Mouse (Mus musculus) thymus, postnatal 36 days (tissue): ENCODE measurements around the gene Shld1.

Experiments
- DNase-seq, 2 experiments: peaks; one replicate each; pipeline ENCODE4 v3.0.0; 2022; ENCODE audit warnings: mixed read lengths in 2 of 2

Shld1 gene

DNA sequence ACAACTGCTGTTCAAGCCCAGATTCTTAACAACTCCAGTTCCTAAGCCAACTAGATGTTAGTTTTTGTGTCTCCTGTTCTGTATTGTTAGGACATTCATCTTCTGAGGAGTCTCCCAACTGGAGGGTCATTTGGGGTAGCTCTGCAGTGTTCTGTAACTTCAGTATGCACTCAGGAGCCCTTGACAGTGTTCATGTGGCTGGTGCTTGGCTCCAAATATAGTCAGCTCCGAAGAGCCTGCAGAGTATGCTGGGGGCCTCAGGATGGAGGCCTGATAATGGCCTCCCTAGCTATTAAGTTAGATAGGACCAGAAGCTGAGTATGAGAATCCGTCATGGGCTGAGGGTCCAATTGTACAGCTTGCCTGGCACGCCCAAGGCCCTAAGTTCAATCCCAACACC lies 7.2 kb downstream of the Shld1 start:
- no peak for DNase-seq

DNA sequence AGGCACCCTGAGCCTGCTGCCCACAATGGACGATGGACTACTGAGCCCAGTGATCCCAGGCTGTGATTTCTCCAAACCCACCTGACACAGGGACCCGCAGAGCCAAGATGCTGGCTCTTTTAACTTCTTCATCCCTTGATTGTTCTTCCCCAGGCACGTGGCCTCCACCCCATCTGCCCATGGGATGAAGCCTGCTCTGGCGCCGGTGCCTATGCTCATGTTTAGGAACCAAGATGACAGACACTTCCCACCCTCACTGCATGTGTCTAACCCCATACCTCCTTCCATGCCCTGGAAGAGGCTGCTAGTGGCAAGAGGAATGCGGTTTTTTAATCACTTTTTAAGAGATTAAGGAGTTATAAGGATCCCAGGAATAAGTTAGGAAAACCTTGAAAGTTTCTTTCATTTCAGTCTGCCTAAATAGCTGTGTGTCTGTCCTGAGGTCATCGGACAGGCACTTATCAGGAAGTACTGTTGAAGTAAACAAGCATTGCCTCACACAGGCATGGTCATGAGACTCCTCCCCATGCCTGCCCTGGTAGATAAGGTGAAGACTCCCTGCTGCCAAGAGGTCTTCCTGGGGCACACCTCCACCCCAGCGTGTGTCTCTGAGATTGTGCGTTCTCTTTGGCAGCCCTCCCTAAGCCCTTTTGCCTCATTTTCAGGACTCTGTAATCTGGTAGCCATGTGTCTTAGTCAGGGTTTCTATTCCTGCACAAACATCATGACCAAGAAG lies 8.8 kb downstream of the Shld1 start:
- no peak for DNase-seq

DNA sequence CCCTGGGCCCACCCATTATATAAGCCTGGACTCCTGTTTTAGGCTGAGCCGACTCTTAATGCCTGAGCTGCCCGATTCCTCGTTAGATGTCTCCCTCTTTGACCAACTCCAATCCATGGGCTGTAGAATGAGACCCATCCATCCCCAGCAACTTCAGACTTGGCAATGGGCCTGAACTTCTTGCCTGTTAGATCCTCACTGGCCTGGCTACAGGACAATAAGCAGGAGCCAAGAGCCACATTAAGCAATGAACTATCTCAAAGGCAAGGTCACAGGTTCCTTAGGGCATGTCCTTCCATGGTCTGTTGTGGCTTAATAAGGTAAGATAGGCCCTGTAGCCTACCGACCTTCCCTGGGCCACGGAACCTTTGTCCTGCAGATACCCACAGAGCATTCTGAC lies 9.8 kb downstream of the Shld1 start:
- DNase-seq = no peak

DNA sequence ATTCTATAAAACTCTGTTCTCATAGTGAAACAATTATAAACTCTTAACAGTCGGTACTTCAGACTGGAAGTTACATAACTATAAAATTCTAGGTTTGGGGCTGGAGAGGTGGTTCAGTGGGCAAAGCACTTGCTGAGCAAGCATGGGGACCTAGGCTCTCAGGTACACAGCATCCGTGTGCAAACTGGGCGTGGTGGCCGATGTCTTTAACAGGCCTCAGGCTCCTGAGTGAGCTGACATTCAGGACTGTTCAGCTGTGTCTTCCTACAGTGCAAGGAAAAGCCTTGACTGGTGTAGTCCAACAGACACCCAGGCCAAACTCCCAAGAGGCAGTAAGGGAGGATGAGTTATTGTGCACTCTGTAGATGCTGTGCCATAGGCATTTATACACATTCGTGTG lies 10.5 kb downstream of the Shld1 start:
- DNase-seq = no peak

DNA sequence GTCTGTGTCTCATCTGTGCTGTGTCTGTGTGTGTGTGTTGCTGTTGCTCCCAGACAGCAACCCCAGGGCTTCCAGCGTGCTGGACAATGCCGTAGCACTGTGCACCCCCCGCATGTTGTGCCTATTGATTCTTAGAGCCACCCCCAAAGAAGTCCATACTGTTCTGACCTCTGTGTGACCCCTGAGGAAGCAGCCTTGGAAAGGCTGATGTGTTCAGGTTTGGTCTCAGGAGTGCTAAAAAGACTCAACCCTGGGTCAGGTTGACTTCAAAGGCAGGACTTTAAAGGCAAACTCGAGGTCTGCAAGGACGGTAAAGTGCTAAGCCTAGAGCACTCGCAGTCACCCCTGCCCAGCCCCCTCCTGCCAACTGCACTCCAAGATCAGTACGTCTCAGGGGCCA lies 11.0 kb downstream of the Shld1 start:
- DNase-seq = no peak

DNA sequence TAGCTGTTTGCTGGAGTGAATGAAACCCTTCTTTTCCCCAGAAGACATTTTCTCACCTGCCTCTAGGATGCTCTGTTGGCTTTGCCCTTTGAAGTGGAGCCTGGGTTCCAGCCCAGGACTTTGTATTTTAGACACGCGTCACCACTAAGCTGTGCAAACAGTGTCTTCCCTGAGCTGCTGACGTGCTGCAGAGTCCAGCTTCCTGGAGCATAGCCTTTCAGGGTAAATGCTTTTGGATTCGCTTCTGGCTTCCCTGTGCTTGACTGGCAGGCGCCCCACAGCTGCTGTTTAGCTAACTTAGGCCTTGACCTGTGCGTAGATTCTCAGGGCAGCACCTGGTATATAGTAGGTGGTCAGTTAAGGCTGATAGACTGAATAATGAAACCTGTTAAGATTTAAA lies 11.7 kb downstream of the Shld1 start:
- DNase-seq = no peak

DNA sequence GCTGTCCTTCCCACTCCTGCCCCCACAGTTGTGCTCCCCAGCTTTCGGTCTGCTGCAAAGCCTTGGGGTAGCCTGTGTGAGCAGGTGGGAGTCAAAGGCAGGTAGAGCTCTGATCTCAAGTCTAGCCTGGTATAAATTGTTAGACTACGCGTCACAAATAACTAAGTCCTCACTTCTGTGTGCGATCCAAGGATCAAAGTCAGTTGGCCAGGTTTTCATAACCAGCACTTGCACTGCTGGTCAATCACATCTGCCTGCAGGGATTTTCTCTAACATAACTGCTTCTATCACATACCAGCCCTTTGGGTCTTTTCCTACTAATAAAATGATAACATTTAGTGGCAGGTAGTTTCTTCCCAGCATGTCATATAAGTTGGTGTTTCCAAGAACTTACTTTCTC lies 14.2 kb downstream of the Shld1 start:
- DNase-seq = no peak

DNA sequence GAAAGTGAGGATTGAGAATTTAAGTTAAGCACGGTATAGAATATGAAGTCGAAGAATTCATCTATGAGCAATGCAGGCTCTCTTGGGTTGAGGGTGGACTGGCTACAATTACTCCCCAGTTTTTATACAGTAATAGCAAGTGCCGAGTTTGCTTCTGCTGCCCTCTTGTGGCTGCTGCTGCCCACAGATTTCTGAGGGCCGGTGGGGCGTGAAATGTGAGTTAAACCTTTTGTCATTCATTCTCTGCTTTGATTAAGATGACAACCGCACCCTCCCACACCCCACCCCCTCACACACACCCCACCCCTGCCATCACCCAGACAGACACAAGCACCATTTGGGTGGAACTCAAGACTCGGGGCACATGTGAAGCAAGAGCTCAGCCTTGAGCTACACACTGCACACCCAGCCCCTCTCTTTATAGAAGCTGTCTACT lies 14.7 kb downstream of the Shld1 start:
- DNase-seq = peak; percentile 63 to 73

DNA sequence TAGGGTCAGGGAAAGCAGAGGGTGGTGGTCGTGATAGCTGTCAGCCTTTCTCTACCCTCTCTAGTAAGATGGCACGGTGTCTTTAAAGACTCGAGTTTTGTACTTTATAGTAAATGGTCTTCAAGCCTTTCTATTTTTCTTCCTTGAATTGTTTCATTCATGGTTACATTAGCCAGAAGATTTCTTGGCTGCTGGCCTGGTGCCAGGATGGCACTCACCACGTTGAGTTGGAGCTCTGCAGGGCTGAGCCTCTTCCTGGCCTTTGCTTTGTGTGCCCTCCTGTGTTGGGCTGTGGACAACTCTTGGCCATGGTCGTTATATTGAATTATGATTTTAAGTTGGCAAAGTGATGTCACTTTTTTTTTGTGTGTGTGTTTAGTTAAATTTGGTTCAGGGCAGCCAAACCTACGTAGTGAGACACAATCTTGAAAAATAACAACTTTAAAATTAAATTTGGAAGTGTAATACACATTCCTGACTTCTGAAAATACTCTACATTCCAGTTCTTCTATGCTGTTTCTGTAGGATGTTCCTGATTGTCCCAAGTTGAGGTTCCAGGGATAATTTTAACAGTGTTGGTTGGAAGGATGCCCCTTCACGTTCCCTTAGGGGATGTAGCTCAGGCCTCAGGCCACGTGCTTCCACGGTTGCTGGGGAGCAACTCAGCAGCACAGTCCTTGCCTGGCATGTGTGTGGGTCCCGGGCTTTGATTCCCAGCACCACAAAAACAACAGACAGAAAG lies 18.7 kb downstream of the Shld1 start:
- no peak for DNase-seq

DNA sequence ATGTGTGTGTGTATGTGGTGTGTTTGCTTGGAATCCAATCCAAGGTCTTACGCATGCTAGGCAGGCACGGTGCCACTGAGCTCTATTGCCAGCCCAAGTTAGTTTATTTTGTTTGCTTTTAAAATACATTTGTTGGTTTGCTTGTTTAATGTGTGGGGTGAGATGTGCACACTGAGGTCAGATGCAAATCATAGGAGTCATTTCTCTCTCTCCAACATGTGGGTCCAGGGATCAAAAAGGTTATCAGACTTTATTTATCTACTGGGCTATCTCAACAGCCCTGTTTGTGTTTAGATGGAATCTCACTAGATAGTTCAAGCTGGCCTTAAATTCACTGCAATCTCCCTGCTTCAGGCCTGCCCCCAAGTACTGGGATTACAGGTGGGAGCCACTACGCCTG lies 19.6 kb downstream of the Shld1 start:
- no peak for DNase-seq

DNA sequence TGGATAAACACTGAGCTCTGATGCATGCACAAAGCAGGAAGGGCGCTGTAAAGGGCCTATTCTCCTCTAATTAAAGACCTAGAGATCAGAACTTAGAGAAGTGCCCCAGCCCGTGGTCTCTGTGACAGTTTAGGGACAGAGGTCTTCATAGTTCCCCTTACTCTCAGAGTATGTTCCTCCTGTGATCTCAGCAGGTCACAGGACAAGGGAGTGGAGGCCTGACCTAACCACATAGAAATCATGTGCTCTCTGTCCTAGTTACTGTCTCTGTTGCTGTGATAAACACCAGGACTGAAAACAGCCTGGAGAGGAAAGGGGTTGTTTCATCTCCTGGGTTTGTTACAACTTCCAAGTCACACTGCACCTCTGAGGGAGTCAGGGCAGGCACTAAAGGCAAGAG lies 23.8 kb downstream of the Shld1 start:
- no peak for DNase-seq

DNA sequence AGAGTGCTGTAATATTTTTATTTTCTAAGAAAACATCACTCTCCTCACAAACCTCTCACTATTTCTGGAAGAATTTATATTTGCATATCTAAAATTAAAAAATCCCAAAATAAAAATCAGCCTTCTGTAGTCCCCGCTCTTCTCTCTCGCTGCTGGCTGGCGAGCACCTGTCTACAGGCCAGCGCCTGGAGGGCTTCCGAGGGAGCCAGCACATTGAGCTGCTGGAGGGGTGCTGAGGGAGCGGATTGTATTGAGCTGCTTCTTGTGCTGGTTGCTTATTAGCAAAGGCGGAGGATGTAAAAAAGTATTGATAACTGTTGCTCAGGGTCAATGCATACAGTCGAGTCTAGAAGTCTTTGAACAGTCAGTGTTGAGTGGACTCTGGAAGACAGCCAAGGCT lies 25.3 kb downstream of the Shld1 start:
- DNase-seq = no peak

DNA sequence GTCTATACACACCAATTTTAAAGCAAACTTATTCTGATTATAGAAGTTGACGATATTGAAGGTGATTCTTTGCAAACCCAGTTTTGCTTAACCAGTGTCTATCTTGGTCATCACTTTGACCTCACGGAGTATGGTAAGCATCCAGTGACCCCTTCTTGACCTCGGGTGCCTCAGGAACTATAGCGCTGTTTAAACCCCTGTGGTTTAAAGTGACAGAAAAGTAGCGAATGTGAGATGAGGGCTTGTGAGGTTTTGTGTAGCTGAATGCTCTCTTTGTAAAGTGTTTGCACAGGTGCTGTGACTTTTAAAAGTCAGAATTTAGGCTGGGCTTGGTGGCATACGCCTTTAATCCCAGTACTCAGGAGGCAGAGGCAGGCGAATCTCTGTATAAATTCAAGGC lies 27.8 kb downstream of the Shld1 start:
- DNase-seq = no peak

DNA sequence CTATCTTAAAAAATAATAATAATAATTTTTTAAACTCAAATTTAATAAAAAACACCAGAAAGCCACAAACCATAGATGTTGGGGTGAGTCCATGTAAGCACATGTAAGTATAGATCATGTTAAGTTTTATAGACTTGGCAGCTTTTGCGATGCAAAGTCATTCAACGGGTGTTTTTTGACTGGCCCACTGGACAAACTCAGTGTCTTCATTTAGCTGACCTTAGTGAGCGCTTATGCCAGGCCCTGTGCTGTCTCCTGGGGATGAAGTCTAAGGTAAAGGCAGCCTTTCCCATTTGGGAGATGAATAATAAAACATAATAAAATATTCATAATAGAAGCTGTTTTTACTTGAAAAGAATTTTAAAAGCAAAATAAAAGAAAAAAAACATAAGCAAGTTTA lies 28.2 kb downstream of the Shld1 start:
- no peak for DNase-seq

DNA sequence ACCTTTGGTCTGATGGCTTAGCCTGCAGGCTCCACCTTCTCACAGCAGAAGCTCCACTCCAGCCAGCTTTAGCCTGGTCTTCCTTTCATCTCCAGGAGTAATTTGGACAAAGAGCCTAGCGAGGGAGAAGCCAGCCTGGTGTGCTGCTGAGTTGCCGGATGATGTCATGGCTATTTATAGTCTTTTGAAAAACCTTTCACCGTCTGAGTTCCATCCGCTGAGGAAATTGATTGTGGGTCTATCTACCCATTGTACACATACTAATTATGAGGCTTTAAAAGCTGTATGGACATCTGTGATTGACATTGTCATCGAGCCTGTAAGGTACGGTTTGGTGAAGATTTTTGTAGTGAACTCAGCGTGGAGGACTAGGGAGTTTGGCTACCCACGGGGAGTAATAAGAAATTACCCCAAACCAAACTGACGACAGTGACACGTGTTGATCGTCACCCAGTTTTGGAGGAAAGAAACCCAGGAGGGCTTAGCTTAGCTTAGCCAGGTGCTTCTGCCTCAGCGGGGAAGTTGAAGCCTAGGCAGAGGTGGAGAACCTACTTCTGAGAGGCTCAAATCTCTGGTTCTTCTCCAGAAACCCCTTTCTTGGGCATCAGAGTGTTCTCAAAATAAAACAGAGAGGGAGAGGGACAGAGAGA lies 28.8 kb downstream of the Shld1 start:
- no peak for DNase-seq

DNA sequence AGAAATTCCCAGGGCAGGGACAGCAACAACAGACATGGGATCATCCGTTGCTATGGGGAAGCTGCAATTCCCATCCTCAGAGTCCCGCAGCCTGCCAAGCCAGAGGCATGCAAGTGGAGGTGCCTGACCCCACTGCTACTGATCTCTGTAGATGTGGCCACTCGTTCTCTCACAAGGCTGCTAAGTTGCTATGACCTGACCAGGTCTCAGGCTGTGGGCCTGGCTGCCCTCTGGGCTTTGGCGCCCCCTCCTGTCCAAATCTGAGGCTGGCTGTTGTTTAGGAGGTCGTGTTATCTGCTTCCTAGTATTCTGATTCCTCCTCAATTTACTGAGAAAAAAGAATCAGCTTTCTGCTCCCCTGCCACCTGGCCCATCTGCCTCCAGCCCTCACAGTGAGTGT lies 29.4 kb downstream of the Shld1 start:
- DNase-seq = peak; percentile 47 to 58

DNA sequence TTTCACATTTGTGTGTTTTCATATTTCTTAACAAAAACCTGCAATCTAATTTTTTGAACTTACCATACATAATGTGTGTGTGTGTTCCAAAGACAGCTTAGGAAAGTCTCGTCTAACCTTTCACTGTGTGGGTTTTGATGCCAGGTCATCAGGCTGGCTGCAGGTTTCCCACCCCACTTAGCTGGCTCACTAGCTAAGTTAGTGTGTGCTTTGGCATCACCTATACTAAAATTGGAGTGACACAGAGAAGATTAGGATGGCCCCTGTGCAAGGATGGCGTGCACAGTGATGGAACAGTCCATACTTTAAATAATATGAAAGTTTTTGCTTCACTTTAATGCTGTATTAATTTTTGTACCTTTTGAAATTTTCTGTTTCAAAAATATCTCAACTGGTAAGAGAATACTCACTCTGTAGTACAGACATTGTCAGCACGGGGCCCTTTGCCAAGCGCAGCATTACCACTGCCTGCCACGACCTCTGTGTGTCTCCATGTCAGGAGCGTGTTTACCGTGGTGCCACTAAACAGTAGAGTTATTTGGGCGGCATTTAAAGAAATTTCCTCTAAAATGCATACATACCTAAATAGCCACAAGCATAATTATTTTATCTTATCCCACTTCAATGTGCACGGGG lies 30.3 kb downstream of the Shld1 start:
- DNase-seq = no peak

DNA sequence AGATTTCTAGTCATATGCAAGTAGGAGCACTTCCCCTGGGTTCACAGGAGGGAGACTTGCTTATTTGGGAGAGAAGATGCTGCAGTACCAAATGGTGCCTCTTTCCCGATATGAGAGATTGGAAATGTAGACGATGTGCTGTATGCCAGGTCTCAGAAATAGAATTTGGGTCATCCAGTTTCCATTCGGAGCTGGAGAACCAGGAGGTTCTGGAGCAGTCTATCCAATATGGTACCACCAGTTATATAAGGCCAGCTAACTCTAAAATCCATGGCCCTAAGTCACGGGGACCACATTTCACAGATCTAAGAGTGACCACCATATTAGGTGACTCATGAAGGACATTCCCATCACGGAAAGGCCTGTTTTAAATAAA lies 30.8 kb downstream of the Shld1 start:
- DNase-seq = no peak

DNA sequence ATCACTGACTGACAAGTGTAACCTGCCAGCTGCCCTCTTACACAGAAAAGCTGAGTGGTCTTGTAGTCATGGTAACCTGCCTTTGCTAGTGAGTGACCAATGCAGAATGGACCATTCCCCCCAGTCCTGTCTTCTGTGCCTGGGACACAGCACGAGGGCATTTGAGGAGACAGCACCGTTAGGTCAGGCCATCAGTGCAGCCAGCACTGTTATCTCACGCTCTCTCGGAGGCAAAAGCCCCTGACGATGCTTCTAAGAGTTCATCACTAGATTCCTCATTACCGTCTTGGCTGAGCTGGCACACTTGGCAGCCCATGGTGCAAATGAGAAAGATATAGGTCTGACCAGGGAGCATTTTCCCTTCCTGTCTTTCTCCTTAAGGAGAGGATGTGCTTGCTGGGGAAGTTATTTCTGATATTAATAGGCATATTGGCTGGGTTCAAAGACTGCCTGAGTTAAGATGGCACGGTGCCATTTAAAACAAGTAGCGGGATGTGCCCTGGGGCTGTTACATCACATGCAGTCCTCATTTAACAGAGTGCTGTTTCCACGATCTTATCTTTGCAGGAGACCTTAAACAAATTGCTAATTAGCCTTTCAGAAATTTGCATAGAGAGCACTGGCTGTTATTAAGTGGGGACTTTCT lies 34.3 kb downstream of the Shld1 start:
- DNase-seq = no peak

DNA sequence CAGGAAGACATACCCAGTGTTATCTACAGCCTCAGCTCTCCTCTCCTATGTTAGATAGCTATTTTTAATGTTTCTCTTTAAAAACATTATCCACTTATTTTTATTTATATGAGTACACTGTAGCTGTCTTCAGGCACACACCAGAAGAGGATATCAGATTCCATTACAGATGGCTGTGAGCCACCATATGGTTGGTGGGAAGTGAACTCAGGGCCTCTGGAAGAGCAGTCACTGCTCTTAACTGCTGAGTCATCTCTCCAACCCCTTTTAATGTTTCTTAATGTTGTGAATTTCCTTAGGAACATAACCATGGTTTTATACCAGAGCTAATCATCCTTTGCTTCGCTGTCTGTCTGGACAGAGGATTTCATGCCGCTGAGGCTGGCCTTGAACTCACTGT lies 35.1 kb downstream of the Shld1 start:
- DNase-seq = no peak

DNA sequence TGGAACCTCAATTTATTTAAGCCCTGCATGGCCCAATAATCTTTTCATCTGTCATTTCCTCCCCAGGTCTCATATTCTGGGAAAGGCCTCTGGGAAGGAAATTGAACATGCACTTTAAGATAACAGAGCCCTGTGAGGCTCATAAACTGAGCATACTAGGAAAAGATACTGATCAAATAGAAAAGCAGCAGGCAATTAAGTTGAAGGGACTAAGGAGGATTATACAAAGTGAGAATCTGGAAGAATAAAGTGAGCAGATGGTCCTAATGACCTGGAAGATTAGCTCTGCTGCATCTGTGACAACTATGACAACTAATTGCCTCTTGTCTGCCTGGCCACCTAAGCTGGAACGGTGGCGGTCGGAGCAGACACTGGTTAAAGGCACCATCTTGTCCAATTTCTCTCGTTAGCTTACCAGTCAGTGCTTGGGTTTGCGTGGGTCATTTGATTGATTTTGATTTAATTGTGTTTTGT lies 37.3 kb downstream of the Shld1 start:
- no peak for DNase-seq

DNA sequence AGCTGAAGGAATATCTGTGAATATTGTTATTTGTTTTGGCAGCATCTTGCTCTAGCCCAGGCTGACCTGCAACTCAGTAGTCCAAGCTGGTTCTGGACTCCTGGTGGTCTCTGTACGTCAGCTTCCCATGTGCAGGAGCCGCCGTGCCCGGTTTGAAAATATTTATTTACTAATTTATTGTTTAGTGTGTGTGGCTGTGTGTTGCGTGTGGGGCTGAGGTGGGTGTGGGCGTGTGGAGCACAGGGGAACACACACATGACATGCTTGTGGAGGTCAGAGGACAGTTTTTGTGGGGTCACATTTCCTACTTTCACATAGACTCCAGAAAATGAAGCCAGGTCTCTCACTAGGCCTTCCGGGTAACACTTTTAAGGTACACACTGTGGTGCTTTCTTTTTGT lies 37.8 kb downstream of the Shld1 start:
- no peak for DNase-seq

DNA sequence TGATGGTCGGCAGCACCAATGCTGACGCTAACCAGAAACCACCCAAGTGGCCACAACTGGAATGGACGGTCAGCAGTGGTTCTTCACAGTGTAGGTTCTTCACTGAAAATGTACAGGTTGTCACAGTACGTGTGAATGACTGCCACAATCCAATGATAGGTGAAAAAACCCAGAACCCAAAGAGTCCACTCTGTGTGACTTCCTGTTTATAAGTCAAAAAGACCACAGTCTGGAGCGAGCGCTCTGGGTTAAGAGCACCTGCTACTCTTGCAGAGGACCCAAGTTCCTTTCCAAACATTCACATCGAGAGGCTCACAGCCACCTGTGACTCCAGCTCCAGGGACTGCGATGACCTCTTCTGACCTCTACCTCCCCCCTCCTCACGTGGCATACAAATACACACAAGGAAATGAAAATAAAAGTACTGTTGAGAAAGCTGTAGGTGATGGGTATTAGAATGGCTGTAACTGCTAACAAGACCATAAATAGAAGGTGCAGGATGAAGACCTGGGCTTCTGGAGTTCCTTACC lies 38.7 kb downstream of the Shld1 start:
- DNase-seq = no peak
